Mouse (Mus musculus) right cerebral cortex, adult 18-20 months (tissue): ENCODE measurements around the gene Vdr.

Experiments
- DNase-seq: peaks from one replicate; pipeline ENCODE4 v3.0.0; 2022; ENCODE audit warnings: mixed read lengths

The Vdr gene

GRCm38 (mm10) chr15:97844037-97845034 lies 66.1 kb downstream of the Vdr start, which contains the start of gene Hdac7:
Gene Hdac7, minus strand, starts transcription at chr15:97844502.
- no peak for DNase-seq

DNA sequence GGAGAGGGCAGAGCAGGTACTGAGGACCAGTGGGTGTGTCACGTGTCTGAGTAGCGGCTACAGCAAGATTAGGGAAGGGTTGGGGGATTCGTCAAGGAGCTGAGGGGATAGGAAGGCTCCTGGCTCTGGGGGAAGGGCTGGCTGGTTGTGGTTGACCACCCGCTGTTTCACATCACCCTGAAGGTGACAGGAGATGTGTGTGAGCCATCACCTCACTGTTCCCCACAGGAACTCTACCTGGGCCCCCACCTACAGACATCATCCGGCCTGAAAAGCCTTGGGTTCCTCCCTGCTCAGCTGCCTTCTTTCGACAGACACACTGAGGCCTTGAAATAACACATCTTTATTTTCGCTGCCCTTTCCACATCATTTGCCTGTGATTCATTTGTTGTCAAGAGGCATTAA lies 67.2 kb downstream of the Vdr start:
- DNase-seq: no peak

DNA sequence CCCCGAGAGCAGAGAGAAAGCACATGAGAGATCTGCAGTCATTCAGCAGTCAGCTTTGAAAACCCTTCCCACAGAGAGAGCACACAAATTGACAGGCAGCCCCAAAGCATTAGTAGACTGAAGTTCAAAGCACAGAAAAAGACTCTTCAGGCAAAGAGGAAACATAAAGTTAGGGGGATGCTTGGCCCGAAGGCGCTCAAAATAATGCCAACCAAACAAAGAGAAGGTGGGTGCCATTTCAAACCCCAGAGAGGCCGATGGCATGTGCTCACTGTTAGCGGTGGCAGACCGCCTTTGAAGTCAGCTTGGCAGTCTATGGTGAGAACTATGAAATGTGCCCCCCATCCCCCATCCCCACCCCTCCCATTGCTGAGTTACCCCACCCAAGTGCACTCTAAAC lies 68.4 kb downstream of the Vdr start:
- DNase-seq: no peak

DNA sequence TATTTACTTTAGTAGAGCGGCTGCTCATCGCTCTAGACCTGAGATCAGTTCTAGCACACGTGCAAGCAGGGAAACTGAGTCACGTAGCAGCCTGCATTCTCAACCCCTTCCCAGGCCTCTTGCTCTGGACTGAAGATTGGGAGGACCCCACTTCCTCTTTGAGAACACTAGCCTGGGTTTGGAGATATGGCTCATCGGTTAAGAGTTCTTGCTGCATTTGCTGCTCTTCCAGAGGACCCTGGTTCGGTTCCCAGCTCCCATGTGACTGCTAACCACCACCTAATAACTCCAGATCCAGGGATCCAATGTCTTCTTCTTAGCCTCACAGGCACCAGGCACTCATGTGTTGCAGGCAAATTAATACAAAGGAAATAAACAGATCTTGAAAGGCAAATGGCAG lies 69.0 kb downstream of the Vdr start:
- no peak for DNase-seq

- DNase-seq: no peak
These were observed 69.6 kb downstream of the Vdr start for GRCm38 (mm10) chr15:97840781-97841180.

- no peak for DNase-seq
These were observed 70.4 kb downstream of the Vdr start for GRCm38 (mm10) chr15:97839991-97840455.

DNA sequence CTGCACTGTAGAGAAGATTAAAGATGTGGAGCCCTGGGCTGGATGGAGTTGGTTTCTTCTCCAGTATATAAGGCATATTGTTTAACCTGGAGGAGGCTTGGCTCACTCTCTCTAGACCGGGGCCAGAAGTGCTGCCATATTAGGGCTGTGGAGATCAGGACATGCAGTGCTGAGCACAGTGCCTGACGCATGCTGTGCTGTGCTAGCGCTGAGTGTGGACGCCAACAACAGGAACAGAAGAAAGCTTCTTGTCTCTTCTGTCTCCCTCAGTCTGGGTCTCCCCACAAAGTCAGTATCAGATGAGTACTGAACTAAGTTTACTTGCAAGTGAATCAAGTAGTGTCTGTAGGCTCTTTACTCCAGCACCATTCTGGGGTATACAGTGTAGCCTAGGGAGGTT lies 71.0 kb downstream of the Vdr start:
- DNase-seq: no peak

GRCm38 (mm10) chr15:97839012-97839411 lies 71.4 kb downstream of the Vdr start:
- no peak for DNase-seq

GRCm38 (mm10) chr15:97838395-97838794 lies 72.0 kb downstream of the Vdr start:
- no peak for DNase-seq

DNA sequence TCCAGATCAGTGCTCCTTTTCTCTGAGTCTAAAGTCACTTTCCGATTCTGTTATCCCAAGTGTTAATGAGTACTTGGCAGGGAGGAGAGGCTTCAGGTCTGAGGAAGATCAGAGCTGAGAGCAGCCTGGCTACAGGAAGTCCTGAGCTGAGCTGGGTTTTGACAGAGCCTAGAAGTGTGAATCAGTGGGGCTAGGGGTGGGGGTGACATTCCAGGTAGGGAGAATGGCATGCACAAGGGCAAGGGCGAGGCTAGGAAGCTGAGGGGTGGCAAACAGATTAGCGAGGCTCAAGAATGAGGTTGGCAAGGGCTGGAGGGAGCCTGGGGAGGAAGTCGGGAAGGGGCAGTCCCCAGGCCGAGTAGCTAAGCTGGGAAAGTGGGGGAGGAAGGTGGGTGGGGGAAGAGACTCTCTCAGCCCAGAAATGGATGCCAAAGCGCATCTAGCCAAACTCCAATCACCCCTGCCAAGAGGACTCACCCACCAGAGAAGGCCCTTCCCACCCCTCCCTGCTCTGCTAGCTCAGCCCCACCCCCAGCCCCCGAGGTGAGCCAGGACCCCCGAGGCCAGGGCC lies 72.9 kb downstream of the Vdr start:
- DNase-seq: no peak

DNA sequence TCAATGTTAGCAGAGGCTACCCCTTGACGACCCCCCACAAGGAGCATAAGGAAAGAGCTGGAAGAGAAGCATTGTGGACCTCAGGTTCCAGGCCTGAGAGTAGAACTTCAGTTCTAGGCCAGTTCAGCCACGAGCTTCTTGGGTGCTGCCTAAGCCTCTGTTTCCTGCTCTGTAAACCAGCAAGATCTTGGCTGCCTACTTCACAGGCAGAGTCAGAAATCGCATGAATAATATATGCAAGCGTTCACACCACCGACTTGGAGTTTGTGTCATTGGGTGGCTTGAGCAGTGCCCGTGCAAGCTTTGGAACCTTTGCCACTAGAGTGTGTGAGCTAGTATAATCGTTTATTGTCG lies 73.6 kb downstream of the Vdr start:
- no peak for DNase-seq

DNA sequence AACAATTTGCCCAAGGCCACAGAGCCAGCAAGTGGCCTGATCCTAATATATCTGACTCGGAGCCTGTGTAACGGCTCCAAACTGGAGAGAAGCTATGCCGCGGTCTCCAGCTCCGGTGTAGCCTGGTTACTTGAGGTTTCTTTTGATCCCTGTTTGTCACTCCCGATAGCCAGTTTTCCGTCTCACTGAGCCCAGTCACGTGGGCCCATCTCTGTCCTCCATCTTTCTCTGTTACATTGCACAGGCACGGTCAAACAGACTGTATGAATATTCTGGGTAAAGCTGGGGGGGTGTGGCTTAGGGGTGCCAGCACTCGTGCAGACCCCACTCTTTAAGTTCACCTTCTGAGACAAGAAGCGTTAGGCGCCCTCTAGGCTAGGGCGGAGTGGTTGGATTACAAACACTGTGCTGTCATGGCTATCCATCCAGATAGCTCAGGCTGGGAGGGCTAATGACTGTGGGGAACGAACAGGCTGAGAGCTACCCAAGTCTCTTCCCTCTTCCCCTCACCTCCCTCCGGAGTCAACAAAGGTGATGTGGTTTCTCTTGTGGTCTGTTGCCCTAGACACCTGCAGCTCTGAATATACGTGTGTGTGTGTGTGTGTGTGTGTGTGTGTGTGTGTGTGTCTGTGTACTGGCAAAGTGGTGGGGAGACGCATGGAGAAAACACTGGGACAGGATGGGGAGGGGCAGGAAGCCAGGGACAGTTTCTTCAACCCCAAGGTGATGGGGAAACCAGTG lies 74.1 kb downstream of the Vdr start:
- no peak for DNase-seq

DNA sequence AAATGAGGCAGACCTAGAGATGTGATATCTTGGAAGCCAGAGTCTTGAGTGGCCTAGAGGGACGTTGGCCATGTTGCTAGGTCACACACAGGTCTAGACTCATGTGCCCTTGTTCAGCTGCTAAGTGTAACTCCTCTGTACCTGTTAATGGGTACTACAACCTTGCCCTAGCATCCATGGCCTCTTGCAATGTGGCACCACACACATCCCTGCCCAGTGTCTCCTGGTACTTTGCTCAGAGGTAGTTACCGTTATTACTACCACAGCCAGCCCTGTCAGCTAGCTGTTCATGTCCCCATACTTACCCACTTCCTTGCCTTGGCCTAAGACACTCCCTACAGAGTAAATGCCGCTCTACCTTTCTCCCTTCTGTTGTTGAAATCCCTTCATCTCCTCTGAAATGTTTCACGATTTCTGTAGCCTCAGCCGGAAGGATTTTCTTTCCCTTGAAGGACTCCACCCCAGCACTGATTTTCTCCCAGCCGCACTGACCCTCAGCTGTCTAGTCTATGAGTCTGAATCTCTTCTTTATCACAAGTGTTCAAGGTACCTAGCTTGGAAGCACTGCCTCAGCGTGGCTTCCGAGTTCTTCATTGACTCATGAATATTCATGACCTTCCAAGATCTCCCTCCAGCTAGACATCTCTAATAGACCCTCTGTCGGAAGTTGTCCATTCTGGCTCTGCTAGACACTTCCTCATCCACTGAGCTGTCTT lies 77.5 kb downstream of the Vdr start:
- DNase-seq: no peak

DNA sequence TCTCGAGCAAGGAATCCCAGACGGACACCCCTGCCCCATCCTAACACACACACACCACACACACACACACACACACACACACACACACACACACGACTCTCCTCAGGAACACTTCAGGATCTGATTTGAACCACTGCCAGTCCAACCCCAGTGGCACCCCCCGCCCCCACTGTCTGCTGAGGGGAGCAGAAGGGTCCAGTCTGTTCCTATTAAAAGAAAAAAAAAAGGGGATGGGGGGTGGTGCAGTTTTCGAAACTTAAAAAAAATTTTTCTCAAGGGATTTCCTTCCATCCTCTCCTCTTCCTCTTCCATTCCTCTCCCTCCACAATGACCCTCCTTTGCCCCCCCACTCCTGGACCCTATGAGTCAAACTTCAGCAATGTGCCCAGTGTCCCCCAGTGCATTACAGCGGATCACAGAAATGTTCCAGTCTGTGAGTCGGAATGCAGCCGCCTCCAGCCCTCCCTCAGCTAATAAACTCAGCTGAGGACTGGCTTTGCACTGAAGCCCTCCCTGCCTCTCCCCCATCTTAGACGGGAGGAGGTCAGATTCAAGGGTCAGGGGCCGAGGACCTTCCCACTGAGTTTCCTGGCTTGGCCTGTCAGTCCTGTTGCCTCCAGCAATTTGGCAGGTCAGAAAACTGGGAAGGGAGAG lies 78.3 kb downstream of the Vdr start:
- no peak for DNase-seq

DNA sequence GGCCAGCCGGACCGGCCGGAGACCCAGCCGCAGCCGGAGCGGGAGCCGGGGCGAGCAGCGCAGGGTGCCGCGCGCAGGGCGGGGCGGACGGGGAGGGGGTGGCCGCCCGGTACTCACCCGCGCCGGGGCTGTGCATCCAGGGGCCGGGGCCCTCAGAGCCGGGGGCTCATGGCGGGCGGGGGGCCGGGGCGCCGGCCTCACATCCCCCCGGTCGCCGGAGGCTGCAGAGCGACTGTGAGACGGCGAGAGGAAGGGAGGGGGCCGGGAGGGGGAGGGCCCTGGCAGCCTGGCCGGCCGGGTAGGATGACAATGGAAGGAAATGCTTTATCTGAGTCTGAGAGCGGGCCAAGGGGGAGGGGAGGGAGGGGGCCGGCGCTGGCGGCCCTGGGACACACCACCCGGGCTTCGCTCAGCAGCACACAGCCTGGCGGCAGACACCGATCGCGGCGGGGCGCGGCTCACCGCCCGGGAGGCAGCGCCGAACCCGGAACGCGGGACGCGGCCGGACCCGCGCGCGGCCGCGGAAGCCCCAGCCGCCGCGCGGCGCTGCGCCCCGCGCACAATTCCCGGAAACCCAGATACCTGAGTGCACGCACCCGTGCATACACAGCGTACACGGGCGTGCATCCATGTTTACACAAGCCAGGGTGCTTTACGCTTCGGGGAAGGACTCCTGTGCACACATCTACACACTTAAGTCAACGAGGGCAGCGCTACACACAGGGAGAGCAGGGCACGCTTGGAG lies 79.0 kb downstream of the Vdr start:
- DNase-seq: peak; percentile 61

DNA sequence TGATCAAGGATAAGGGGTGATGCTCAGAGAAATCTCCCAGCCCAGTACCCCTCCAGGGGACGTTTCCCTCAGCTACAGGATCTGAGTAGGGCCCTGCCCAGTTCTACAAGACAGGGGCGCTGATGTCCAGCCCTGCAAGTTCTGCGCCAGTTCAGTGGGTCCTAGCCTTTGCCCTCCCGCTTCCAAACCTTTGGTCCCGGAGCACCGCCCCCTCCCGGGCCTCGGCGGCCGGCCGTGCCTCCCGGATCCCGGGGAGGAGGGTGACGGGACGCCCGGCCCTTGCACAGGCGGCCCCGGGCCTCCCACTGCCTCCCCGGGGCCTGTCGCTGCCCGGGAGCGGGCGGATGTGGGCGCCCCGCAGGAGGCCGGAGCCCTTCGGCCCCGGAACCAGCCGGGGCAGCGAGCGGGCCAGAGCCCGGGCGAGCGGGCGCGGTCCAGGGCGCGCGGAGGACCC lies 79.6 kb downstream of the Vdr start:
- peak; percentile 43 for DNase-seq

DNA sequence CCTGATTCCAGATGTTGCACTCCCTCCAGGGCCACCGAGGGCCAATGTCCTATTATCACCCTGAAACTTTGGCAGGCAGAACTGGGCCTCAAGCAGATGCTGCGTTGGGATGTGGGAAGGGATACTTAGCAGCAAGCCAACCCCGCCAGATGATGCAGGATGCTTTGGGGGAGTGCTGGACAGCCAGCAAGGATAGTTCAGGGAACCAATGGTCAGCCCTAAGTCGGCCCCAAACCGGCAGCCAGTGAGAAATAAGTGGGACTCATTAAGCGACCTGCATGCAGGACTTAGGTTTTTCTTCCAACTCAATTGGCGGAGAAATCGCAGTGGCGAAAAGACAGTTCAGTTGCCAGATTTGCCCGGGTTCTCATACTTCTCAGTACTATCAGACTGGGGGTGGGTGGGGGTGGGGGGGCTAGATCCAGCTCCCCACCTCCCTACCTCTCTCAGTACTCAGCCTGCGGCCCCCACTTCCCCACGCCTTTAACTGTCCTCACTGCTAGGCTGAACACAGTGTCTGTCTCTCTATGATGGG lies 80.1 kb downstream of the Vdr start:
- DNase-seq: no peak

- no peak for DNase-seq
These were observed 81.0 kb downstream of the Vdr start for GRCm38 (mm10) chr15:97829432-97829831.

GRCm38 (mm10) chr15:97828901-97829338 lies 81.5 kb downstream of the Vdr start:
- no peak for DNase-seq

DNA sequence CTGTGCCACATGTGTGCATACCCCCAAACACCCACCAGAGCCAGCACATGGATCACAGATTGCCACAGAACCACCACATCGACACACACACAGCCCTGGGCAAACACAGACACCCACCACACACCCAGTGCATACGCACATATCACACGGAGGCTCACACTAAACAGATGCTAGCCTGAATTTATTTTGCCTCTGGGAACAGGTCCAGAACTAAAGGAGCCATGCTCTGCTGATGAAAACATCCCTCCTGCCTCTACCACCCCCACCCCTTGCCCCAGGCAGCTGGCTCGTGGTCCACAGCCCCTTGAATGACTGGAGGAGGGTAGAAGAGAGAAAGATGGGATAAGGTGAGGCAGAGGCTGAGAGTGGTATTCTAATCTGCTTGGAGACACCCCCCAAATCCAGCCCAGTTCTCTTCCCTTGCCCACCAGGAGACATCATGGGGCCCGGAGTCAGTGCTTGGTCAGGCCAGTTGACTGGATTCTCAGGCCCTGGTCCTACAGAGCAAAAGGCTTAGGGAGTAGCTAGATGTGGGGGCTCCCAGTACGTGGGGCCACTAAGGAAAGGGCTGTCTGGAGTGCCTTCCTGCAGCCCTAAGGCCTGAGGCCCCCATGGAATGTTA lies 82.1 kb downstream of the Vdr start:
- DNase-seq: peak; percentile 72

- DNase-seq: no peak
These were observed 83.0 kb downstream of the Vdr start for GRCm38 (mm10) chr15:97827401-97827800.
